Mouse (Mus musculus) limb, embryonic 11.5 days (tissue): ENCODE measurements around the gene Phpt1. TPM values are rescaled to one million over a fixed set of nuclear protein-coding genes. Genes with fewer than 3 reads are reported as not detected.

Source experiments
- ATAC-seq: fragments of 200-750 bp; cut with Nextera tagmentation; 2 replicates; pipeline ENCODE4 v1.8.0; 2017; ENCODE audit warnings: low read depth; ENCODE audit not compliant: insufficient number of reproducible peaks, low FRiP score, low TSS enrichment
- DNase-seq: peaks from one replicate; pipeline ENCODE4 v3.0.0-alpha.2; 2015; ENCODE audit warnings: low spot score
- H3K27ac ChIP-seq: fragments of 300-500 bp; sonication (generic); replicated peaks from 2 replicates; pipeline ENCODE4 v1.5.1; 2014; ENCODE audit warnings: low read depth, mild to moderate bottlenecking, low read length
- H3K27me3 ChIP-seq: fragments of 300-500 bp; sonication (generic); 2 replicates; pipeline ENCODE4 v1.6.1; 2014; ENCODE audit warnings: mild to moderate bottlenecking, low read length, mixed read lengths; ENCODE audit not compliant: control insufficient read depth, insufficient read depth
- H3K36me3 ChIP-seq: fragments of 300-500 bp; sonication (generic); 2 replicates; pipeline ENCODE4 v1.6.1; 2014; ENCODE audit warnings: mild to moderate bottlenecking, low read length, moderate library complexity, mixed read lengths; ENCODE audit not compliant: control insufficient read depth, insufficient read depth
- H3K4me1 ChIP-seq: fragments of 300-500 bp; sonication (generic); 2 replicates; pipeline ENCODE4 v1.6.1; 2014; ENCODE audit warnings: low read length, mixed read lengths; ENCODE audit not compliant: control insufficient read depth, insufficient read depth
- H3K4me2 ChIP-seq: fragments of 300-500 bp; sonication (generic); 2 replicates; pipeline ENCODE4 v1.6.1; 2014; ENCODE audit warnings: low read depth, mild to moderate bottlenecking, moderate library complexity; ENCODE audit not compliant: severe bottlenecking
- H3K4me3 ChIP-seq: fragments of 300-500 bp; sonication (generic); 2 replicates; pipeline ENCODE4 v1.5.1; 2014; ENCODE audit warnings: low read depth, low read length
- H3K9ac ChIP-seq: fragments of 300-500 bp; sonication (generic); 2 replicates; pipeline ENCODE4 v1.6.1; 2014; ENCODE audit warnings: mild to moderate bottlenecking, low read length
- H3K9me3 ChIP-seq: fragments of 300-500 bp; sonication (generic); 2 replicates; pipeline ENCODE4 v1.6.1; 2016; ENCODE audit warnings: low read length; ENCODE audit not compliant: control insufficient read depth
- WGBS: fragments of 180-500 bp; shearing (Covaris S2); extraction: QIAGEN DNeasy Blood & Tissue Kit; methylation state at CpG from one replicate; pipeline ENCODE4 v1.1.7; 2014; 5-methylcytosine and 5-hydroxymethylcytosine counted together
- polyA plus RNA-seq: library from polyadenylated mRNA; unstranded; fragments of >200 nt; fragmentation: Nextera tagmentation; extraction: Ambion mirVana; gene quantifications from 2 replicates; pipeline ENCODE4 v1.2.1, GENCODE M21; 2014

The Phpt1 gene
- polyA plus RNA-seq, 1 experiment from 2014 or later: 162 TPM

DNA sequence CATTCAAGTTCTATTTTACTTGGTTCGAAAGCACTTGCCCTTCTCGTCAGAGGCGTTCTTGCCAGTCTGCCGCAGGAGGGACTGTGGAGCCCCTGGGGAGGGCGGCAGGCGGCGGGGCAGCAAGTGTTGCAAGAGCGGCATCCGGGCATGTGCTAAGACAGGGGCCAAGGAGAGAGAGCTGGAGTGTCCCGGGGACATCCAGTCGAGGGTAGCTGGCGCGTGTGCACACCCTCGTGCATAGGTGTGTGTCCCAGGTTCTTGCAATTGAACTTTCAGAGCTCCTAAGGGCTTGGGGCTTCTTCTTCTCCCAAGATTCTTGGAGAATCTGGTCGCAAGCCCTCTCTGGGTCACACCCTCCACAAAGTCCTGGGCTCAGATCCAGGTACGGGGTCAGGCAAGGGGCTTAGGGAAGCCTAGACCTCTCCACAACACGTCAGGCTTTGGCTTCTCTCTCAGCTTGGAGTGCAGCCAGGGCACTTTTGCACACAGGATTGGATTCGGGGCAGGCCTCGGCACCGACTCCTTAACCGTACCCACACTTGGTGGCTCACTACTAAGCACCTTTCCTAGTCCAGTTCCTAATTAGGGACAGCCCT, 506 bp upstream of the Phpt1 start:
- DNase-seq (peak; percentile 64), ATAC-seq (no peak)
- Histone ChIP-seq H3K4me1 (peaks cover 28% of the 10 kb centered on the region), H3K4me3 (peak overlapping the region; percentile 44), H3K27ac (peak overlapping the region; percentile 17; the same call in 1 of the 2 replicates), H3K9me3 (no peaks in the 10 kb centered on the region), H3K4me2 (peak overlapping the region; percentile 76), H3K9ac (peak overlapping the region; percentile 71), H3K27me3 (peaks cover 45% of the 10 kb centered on the region), H3K36me3 (no peaks in the 10 kb centered on the region)
- WGBS: 15% methylated on average over 21 of the region's 21 CpGs

DNA sequence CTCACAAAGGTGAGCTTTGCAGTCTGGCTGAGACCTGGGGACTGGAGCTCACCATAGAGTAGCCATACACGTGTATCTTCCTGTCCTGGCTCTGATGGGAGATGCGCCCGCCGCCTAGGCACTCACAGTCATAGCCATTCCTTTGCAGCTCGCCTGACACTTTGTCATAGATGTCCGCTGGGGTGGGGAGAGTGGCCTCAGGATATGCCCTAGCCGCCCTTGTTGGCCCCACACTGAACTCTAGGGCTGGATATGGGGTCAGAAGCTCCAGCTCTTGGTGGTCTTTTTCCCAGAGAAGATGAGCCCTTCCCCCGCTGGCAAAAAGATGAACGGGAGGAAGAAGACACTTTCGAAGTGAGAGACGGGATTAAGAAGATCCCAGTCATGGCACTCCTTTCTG, 888 bp downstream of the Phpt1 start:
- peak overlapping the region; percentile 44 for H3K4me3 ChIP-seq
- H3K27ac ChIP-seq: peak overlapping the region; percentile 9; the same call in 1 of the 2 replicates
- 18% methylated on average over 11 of the region's 11 CpGs for WGBS
- H3K27me3 ChIP-seq: peaks cover 31% of the 10 kb centered on the region
- peak overlapping the region; percentile 56 for H3K9ac ChIP-seq
- peak overlapping the region; percentile 76 for H3K4me2 ChIP-seq
- ATAC-seq: no peak
- H3K9me3 ChIP-seq: no peaks in the 10 kb centered on the region
- DNase-seq: no peak
- peaks cover 22% of the 10 kb centered on the region for H3K4me1 ChIP-seq
- no peaks in the 10 kb centered on the region for H3K36me3 ChIP-seq

DNA sequence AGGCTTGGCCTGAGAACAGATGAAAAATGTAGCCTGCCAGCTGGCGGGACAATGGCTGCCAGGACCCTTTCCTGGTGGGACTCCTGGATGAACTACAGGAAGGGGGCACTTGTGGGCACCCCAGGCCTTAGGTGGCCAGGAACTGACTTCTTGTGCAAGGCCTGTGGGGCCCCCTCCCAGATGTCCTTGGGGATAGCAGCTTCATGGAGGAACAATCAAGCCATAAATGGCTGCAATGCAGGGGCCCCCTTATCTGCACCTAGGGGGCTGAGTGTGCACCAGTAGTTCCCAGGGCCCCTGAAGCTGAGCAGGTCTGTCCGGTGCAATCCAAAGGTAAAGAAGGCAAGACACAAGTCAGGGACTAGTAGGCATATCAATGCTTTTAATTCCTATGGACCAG, 2.0 kb downstream of the Phpt1 start:
- peaks cover 2% of the 10 kb centered on the region; the same call in 1 of the 2 replicates for H3K36me3 ChIP-seq
- H3K27ac ChIP-seq: no peak overlapping the region
- no peak overlapping the region for H3K4me3 ChIP-seq
- no peak overlapping the region for H3K4me2 ChIP-seq
- peaks cover 18% of the 10 kb centered on the region for H3K4me1 ChIP-seq
- no peaks in the 10 kb centered on the region for H3K9me3 ChIP-seq
- WGBS: 94% methylated on average over 2 of the region's 2 CpGs
- no peak for ATAC-seq
- no peak for DNase-seq
- H3K27me3 ChIP-seq: peaks cover 20% of the 10 kb centered on the region
- H3K9ac ChIP-seq: no peak overlapping the region

DNA sequence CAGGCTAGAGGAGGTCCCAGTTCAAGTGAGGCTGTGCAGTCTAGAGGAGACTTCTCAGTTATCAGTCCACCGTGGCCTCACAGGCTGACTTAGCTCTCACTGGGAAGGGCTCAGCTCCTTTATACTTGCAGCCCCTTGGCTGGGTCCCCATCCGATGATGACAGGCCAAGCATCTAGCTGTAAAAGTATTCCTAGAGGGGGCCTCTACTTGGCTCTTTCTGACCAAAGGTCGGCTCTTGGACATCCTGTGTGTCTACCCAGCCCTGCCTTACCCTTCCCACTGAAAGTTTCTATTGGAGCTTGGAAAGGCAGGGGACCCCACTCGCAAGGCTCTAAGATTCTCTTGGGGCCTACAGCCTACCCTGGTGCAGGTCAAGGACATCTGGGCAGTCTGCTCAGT, 3.8 kb downstream of the Phpt1 start:
- Histone ChIP-seq H3K36me3 (peaks cover 2% of the 10 kb centered on the region; the same call in 1 of the 2 replicates), H3K27ac (no peak overlapping the region), H3K4me1 (peaks cover 6% of the 10 kb centered on the region), H3K4me2 (no peak overlapping the region), H3K4me3 (no peak overlapping the region), H3K9ac (no peak overlapping the region), H3K27me3 (peaks cover 2% of the 10 kb centered on the region), H3K9me3 (no peaks in the 10 kb centered on the region)
- ATAC-seq: no peak
- DNase-seq: no peak
- 86% methylated on average over 4 of the region's 4 CpGs for WGBS

DNA sequence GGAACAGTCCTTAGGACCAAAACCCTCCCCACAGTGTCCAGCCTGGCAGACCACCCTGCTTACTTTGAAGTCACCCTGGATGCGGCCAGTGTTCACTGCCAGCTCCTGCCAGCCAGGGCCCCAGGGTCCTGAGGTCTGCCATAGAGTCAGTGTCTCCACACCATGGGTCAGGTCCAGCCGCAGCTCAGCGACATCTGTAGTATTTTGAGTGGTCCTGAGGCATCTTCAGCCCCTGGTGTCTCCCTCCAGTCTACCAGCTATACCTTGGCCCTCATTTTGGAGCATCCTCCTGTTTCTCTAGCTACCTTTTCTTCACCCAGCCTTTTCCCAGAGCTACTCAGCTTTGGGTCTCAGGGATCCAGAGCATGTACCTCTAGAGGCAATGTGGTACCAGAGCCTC, 5.7 kb downstream of the Phpt1 start:
- 90% methylated on average over 3 of the region's 3 CpGs for WGBS
- no peaks in the 10 kb centered on the region for H3K4me1 ChIP-seq
- H3K4me2 ChIP-seq: no peak overlapping the region
- H3K9me3 ChIP-seq: no peaks in the 10 kb centered on the region
- ATAC-seq (no peak), DNase-seq (no peak)
- no peak overlapping the region for H3K4me3 ChIP-seq
- no peak overlapping the region for H3K9ac ChIP-seq
- H3K27ac ChIP-seq: no peak overlapping the region
- peaks cover 5% of the 10 kb centered on the region; the same call in 1 of the 2 replicates for H3K36me3 ChIP-seq
- no peaks in the 10 kb centered on the region for H3K27me3 ChIP-seq

DNA sequence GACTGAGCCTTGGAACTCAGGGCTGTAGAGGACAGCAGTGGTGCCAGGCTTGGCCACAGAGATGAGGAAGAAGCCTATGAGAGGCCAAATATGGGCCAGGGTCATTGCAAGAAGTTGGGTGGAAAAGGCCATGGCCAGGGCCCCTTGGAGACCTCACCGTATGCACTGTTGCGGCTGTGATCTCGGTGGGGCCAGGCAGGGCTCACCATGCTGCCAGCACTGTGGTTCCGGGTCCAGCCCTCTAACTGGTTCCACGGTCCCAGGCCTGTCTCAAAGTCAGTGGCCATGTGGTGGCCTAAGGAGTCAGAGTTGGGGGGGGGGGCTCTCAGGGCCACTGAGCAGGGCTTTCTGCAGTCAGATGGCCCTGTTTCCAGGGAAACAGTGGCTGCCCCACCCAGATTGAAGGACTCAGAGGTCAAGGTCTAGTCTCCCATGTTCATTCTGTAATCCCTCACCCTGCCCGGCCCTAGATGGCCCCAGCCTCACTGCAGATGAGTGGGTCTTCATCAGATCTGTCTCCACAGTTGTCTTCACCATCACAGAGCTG, 6.5 kb downstream of the Phpt1 start:
- Histone ChIP-seq H3K4me1 (no peaks in the 10 kb centered on the region), H3K4me3 (no peak overlapping the region), H3K9me3 (no peaks in the 10 kb centered on the region), H3K9ac (no peak overlapping the region), H3K36me3 (peaks cover 9% of the 10 kb centered on the region), H3K27ac (no peak overlapping the region), H3K4me2 (no peak overlapping the region), H3K27me3 (no peaks in the 10 kb centered on the region)
- DNase-seq: no peak
- 92% methylated on average over 6 of the region's 6 CpGs for WGBS
- ATAC-seq: no peak

DNA sequence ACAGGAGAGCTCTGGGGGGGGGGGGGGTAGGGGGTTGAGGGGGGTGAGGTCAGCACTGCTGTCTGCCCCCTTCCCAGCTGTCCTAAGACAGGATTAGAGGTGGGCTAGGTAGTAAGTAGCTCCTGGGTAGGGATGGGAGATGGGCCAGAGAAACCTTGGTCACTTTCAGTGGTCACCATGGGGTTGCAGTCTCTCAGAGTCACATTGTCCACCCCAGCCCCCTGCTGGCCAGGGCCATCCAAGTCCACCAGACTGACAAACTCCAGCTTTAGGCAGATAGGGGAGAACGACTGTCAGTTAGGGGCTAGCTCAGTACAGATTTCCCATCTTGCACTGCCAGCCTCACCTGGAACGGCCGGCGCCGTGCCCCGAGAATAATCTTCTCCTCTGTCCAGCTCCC, 8.5 kb downstream of the Phpt1 start:
- H3K4me1 ChIP-seq: no peaks in the 10 kb centered on the region
- no peak overlapping the region for H3K4me2 ChIP-seq
- H3K9me3 ChIP-seq: no peaks in the 10 kb centered on the region
- H3K4me3 ChIP-seq: no peak overlapping the region
- ATAC-seq: no peak
- 89% methylated on average over 6 of the region's 6 CpGs for WGBS
- peaks cover 18% of the 10 kb centered on the region for H3K36me3 ChIP-seq
- no peak for DNase-seq
- no peak overlapping the region for H3K27ac ChIP-seq
- no peak overlapping the region for H3K9ac ChIP-seq
- no peaks in the 10 kb centered on the region for H3K27me3 ChIP-seq

DNA sequence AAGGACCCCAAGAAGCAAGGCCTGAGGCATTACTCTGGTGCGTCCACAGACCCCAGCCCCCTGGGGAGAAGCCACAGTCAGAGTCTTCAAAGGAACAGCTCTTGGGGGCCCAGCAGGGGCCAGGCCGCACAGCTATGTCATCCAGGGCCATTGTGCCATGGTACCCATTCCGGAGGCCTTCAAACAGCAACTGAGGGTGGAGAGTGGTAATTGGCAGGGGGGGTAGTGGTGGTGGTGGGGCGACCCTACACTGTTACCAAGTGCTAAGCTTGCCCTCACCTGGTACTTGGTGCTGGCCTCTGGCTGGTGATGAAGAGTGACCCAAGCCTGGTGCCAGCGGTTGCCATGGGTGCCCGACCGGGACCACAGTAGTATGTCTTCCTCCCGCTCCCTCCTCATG, 9.3 kb downstream of the Phpt1 start:
- no peak overlapping the region for H3K4me2 ChIP-seq
- peaks cover 24% of the 10 kb centered on the region for H3K36me3 ChIP-seq
- DNase-seq (no peak), ATAC-seq (no peak)
- H3K27me3 ChIP-seq: no peaks in the 10 kb centered on the region
- no peak overlapping the region for H3K9ac ChIP-seq
- no peaks in the 10 kb centered on the region for H3K4me1 ChIP-seq
- WGBS: 88% methylated on average over 8 of the region's 8 CpGs
- H3K27ac ChIP-seq: no peak overlapping the region
- no peak overlapping the region for H3K4me3 ChIP-seq
- no peaks in the 10 kb centered on the region for H3K9me3 ChIP-seq

DNA sequence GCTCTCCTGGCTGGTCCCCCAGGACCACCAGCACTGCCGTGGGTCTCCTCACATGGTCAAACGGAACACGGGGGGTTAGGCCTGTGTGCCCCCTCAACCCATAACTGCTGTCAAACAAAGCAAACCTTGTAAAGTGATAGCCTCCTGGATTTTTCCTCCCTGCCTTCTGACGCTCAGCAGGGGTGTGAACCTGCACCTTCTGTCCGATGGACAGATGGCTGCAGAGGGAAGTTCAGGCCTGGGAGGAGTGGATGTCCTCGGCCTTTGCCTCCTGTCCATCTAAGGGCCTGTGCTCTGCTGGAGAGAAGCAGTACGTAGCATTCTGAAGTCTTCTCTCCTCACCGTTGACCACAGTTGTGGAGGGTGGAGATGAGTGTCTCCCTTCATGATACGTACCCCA, 13.1 kb downstream of the Phpt1 start:
- Histone ChIP-seq H3K27me3 (no peaks in the 10 kb centered on the region), H3K27ac (no peak overlapping the region), H3K36me3 (peaks cover 26% of the 10 kb centered on the region), H3K4me1 (peaks cover 10% of the 10 kb centered on the region), H3K4me2 (no peak overlapping the region), H3K4me3 (no peak overlapping the region), H3K9me3 (no peaks in the 10 kb centered on the region), H3K9ac (no peak overlapping the region)
- 83% methylated on average over 9 of the region's 9 CpGs for WGBS
- no peak for DNase-seq
- ATAC-seq: no peak
